Mouse (Mus musculus) stomach, postnatal 0 days (tissue): ENCODE results near the gene Vrtn.

Experiments
- CTCF ChIP-seq: IDR thresholded peaks from 2 replicates; pipeline ENCODE4 v1.5.1; 2016; ENCODE audit warnings: antibody characterized with exemption, low read depth, mild to moderate bottlenecking, moderate library complexity
- EP300 ChIP-seq: optimal IDR thresholded peaks from 2 replicates; pipeline ENCODE3; 2016; ENCODE audit warnings: antibody characterized with exemption

GRCm38 (mm10) chr12:84670555-84670954 is 29.7 kb downstream of the Vrtn start:
- peak; percentile 43 for TF ChIP-seq CTCF
- no peak for TF ChIP-seq EP300
